Mouse (Mus musculus) neural tube, embryonic 10.5 days (tissue): Measurements from ENCODE around the gene Gm17783.
"Not testable (repeated sequence)": the region's sequence is repeated elsewhere in the genome, so short reads cannot be mapped to it uniquely, and the experiment has no call there.

Experiments
- DNase-seq: peaks from one replicate; pipeline ENCODE4 v3.0.0-alpha.2; 2017; ENCODE audit warnings: low spot score; ENCODE audit errors: extremely low spot score

Gm17783 gene

GRCm38 (mm10) chr16:45531950-45532349 lies at the start of gene Gm17783:
Gm17783 (minus strand) TSS chr16:45532050.
- no peak for DNase-seq

GRCm38 (mm10) chr16:45579883-45580282 lies 48.0 kb upstream of the Gm17783 start:
- no peak for DNase-seq

- DNase-seq, result no peak
Observed at GRCm38 (mm10) chr16:45572307-45572706, 40.5 kb upstream of the Gm17783 start.

- DNase-seq, result no peak
Observed at GRCm38 (mm10) chr16:45561747-45562146, 29.9 kb upstream of the Gm17783 start.

- no peak for DNase-seq
Observed at GRCm38 (mm10) chr16:45551579-45551978, 19.7 kb upstream of the Gm17783 start.

GRCm38 (mm10) chr16:45547982-45548381 lies 16.1 kb upstream of the Gm17783 start:
- no peak for DNase-seq

GRCm38 (mm10) chr16:45544341-45544740 lies 12.5 kb upstream of the Gm17783 start:
- no peak for DNase-seq

- no peak for DNase-seq
Observed at GRCm38 (mm10) chr16:45542108-45542507, 10.3 kb upstream of the Gm17783 start.

GRCm38 (mm10) chr16:45538342-45538741 lies 6.5 kb upstream of the Gm17783 start:
- DNase-seq, result not testable (repeated sequence)

- no peak for DNase-seq
Observed at GRCm38 (mm10) chr16:45535009-45535408, 3.2 kb upstream of the Gm17783 start, which contains the start of gene Slc9c1. Slc9c1 (plus strand) TSS chr16:45535309.

- no peak for DNase-seq
Observed at GRCm38 (mm10) chr16:45525551-45525950, 6.3 kb downstream of the Gm17783 start.

GRCm38 (mm10) chr16:45495326-45495725 lies 36.5 kb downstream of the Gm17783 start:
- no peak for DNase-seq

- no peak for DNase-seq
Observed at GRCm38 (mm10) chr16:45492927-45493326, 38.9 kb downstream of the Gm17783 start, which contains the start of gene Gm609. Gm609 (minus strand) TSS chr16:45492969.

- no peak for DNase-seq
Observed at GRCm38 (mm10) chr16:45476991-45477390, 54.9 kb downstream of the Gm17783 start.

GRCm38 (mm10) chr16:45471836-45472235 lies 60.0 kb downstream of the Gm17783 start:
- not testable (repeated sequence) for DNase-seq
